In the genomic region with DNA sequence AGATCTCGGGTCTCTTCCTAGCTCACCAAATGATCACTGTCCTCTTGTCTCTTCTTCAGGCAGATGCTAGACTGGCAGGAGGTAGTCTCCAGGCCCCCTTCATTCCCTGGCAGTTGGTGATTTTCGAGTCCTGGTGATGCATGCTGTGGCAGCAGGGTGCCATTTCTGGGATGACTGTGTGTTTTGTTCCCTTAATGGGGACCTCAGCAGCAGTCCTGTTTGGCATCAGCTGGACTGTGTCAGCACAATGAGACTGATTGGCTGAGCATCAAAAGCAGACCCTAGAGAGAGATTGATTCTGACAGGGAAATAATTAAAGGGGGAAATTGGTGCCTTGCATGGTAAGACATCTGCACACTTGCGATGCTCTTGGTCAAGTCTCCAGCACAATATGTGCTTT, we compare ENCODE assay signal across 13 mouse cellular contexts. TPM values are rescaled to one million over a fixed set of nuclear protein-coding genes. Genes with fewer than 3 reads are reported as not detected.
DNase-seq lines count a peak whose midpoint lies in the region; ATAC-seq and TF ChIP-seq lines count a peak whose summit lies in the region.
"Had no signal": no experiment of that assay in that cellular context is flagged by ENCODE, and none has a peak within 500 bp of the region (broad histone marks: within the 10 kb centered on the region; RNA-seq: fewer than 3 reads in every experiment).

No protein-coding gene starts in this region.

- H3K4me1 ChIP-seq in hindbrain, embryonic 12.5 days: peaks cover 15% of the 10 kb centered on the region
- H3K4me1 ChIP-seq in midbrain, embryonic 16.5 days (ENCODE audit: control insufficient read depth, insufficient read depth, low read length): peaks cover 11% of the 10 kb centered on the region
- no peaks in the 10 kb centered on the region for H3K4me1 ChIP-seq in liver, postnatal 0 days (ENCODE audit: insufficient read depth)
- H3K4me1 ChIP-seq: embryonic facial prominence, embryonic 13.5 days; intestine, embryonic 15.5 days; stomach, embryonic 15.5 days had no signal

- H3K27me3 ChIP-seq in hindbrain, embryonic 12.5 days: no peaks in the 10 kb centered on the region
- H3K27me3 ChIP-seq in midbrain, embryonic 16.5 days (ENCODE audit: control insufficient read depth, insufficient read depth, low read depth, low read length): no peaks in the 10 kb centered on the region
- H3K27me3 ChIP-seq in liver, postnatal 0 days (ENCODE audit: insufficient read depth, low read length): no peaks in the 10 kb centered on the region
- H3K27me3 ChIP-seq: embryonic facial prominence, embryonic 13.5 days; intestine, embryonic 15.5 days; stomach, embryonic 15.5 days had no signal

- WGBS in hindbrain, embryonic 12.5 days: 15% methylated on average over 3 of the region's 3 CpGs
- WGBS in midbrain, embryonic 16.5 days: 16% methylated on average over 3 of the region's 3 CpGs
- WGBS in liver, postnatal 0 days (ENCODE audit: insufficient replicate concordance): 71% methylated on average over 3 of the region's 3 CpGs

- peak; percentile 92 for ATAC-seq in hindbrain, embryonic 12.5 days (ENCODE audit: low FRiP score)
- peak; percentile 84 for ATAC-seq in midbrain, embryonic 16.5 days
- ATAC-seq in liver, postnatal 0 days: no peak
- ATAC-seq: intestine, embryonic 15.5 days had no signal

- peak; percentile 77 to 87 for DNase-seq in cerebellum, postnatal 10 days
- no peak for DNase-seq in cerebellum, adult 9-11 months
- peak; percentile 48 for DNase-seq in embryo, embryonic 11 days
- DNase-seq in urinary bladder, postnatal 25 days (ENCODE audit: low spot score): no peak
- no peak for DNase-seq in adrenal gland, adult 18-20 months (ENCODE audit: low spot score in 2 of 2)
- DNase-seq in liver, postnatal 0 days: no peak
- DNase-seq: adrenal gland, postnatal 25 days had no signal

- no peak for TF ChIP-seq CTCF in liver, postnatal 0 days (IDR thresholded peaks at IDR 0.05; ENCODE audit: low read depth)

- no peak overlapping the region for H3K4me2 ChIP-seq in hindbrain, embryonic 12.5 days (replicated peaks)
- no peak overlapping the region for H3K4me2 ChIP-seq in midbrain, embryonic 16.5 days (ENCODE audit: low read length)
- no peak overlapping the region for H3K4me2 ChIP-seq in liver, postnatal 0 days (ENCODE audit: low read depth, low read length)
- H3K4me2 ChIP-seq: embryonic facial prominence, embryonic 13.5 days; intestine, embryonic 15.5 days; stomach, embryonic 15.5 days had no signal

- H3K36me3 ChIP-seq in hindbrain, embryonic 12.5 days: no peaks in the 10 kb centered on the region
- H3K36me3 ChIP-seq in midbrain, embryonic 16.5 days (ENCODE audit: control insufficient read depth, insufficient read depth, low read length): no peaks in the 10 kb centered on the region
- H3K36me3 ChIP-seq in liver, postnatal 0 days (replicated peaks; ENCODE audit: insufficient read depth, low read length): no peaks in the 10 kb centered on the region
- H3K36me3 ChIP-seq: embryonic facial prominence, embryonic 13.5 days; intestine, embryonic 15.5 days; stomach, embryonic 15.5 days had no signal

- H3K4me3 ChIP-seq in hindbrain, embryonic 12.5 days: no peak overlapping the region
- H3K4me3 ChIP-seq in midbrain, embryonic 16.5 days (ENCODE audit: low read depth, low read length): no peak overlapping the region
- H3K4me3 ChIP-seq in liver, postnatal 0 days (ENCODE audit: low read depth, low read length): no peak overlapping the region
- H3K4me3 ChIP-seq: embryonic facial prominence, embryonic 13.5 days; intestine, embryonic 15.5 days; stomach, embryonic 15.5 days had no signal

- no peaks in the 10 kb centered on the region for H3K9me3 ChIP-seq in hindbrain, embryonic 12.5 days (replicated peaks)
- no peaks in the 10 kb centered on the region for H3K9me3 ChIP-seq in midbrain, embryonic 16.5 days (replicated peaks; ENCODE audit: control insufficient read depth, low read length, poor library complexity, severe bottlenecking)
- no peaks in the 10 kb centered on the region for H3K9me3 ChIP-seq in liver, postnatal 0 days (ENCODE audit: low read length)
- H3K9me3 ChIP-seq: embryonic facial prominence, embryonic 13.5 days; intestine, embryonic 15.5 days; stomach, embryonic 15.5 days had no signal

- H3K9ac ChIP-seq in hindbrain, embryonic 12.5 days: no peak overlapping the region
- no peak overlapping the region for H3K9ac ChIP-seq in midbrain, embryonic 16.5 days (ENCODE audit: low read depth, low read length)
- no peak overlapping the region for H3K9ac ChIP-seq in liver, postnatal 0 days (replicated peaks)
- H3K9ac ChIP-seq: embryonic facial prominence, embryonic 13.5 days; intestine, embryonic 15.5 days; stomach, embryonic 15.5 days had no signal

- H3K27ac ChIP-seq in hindbrain, embryonic 12.5 days: peak overlapping the region; percentile 66
- H3K27ac ChIP-seq in midbrain, embryonic 16.5 days (ENCODE audit: low read length): no peak overlapping the region
- H3K27ac ChIP-seq in liver, postnatal 0 days (ENCODE audit: low read depth): no peak overlapping the region
- H3K27ac ChIP-seq: embryonic facial prominence, embryonic 13.5 days; intestine, embryonic 15.5 days; stomach, embryonic 15.5 days had no signal

- TF ChIP-seq EP300 in liver, postnatal 0 days (IDR thresholded peaks at IDR 0.05; ENCODE audit: low read depth): no peak

RNA-seq across cellular contexts. Expression of a gene that starts 50.3 kb away (rescaled TPM):
- 81.7 and 89.5 TPM in 2 replicates for polyA plus RNA-seq in hindbrain, embryonic 12.5 days (2016; fragmentation: Nextera tagmentation; extraction: Ambion mirVana)
- polyA plus RNA-seq in midbrain, embryonic 16.5 days (2015; fragmentation: Nextera tagmentation; extraction: Ambion mirVana): 60.9 and 67.7 TPM in 2 replicates
- total RNA-seq in adrenal gland, adult 18-20 months (2021): 100 to 1,000 TPM; 110 to 130 TPM
- polyA plus RNA-seq in liver, postnatal 0 days (2015; fragmentation: Nextera tagmentation; extraction: Ambion mirVana): 11.9 and 13.3 TPM in 2 replicates
- total RNA-seq: MEL had no signal

Comparison
In these comparisons a context has a peak if more than half of its experiments do, and no peak if none do; other contexts are left out.
1. DNase-seq: peak in cerebellum, postnatal 10 days (2 of 2) and embryo, embryonic 11 days (single experiment); none in cerebellum, adult 9-11 months (single experiment), urinary bladder, postnatal 25 days (single experiment), adrenal gland, adult 18-20 months (0 of 2) and liver, postnatal 0 days (single experiment).